Mouse (Mus musculus) frontal cortex, postnatal 14 days (tissue): Measurements from ENCODE around the gene Tek.

Source experiments
- DNase-seq, 2 experiments: peaks; one replicate each; pipeline ENCODE4 v3.0.0; 2022; ENCODE audit warnings: low spot score in 2 of 2

The Tek gene

DNA sequence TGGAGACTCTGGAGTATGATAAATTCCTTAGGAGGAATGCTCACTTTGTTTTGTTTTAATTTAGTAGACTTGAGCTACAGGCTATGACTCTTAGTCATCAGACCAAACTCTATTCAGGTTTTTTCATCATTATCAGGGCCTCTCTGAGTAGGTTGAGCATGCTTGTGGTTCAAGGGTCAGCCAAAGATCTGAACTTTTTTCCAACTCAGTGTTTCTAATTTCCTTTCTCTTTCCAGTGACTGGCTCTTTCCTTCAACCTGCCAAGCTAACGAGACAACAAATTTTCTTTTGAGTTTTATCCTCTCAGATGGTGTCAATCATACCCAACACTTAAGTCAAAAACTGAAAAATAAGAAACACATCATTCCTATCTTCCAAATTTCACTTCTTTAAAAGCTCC lies 71.5 kb downstream of the Tek start:
- DNase-seq: no peak

DNA sequence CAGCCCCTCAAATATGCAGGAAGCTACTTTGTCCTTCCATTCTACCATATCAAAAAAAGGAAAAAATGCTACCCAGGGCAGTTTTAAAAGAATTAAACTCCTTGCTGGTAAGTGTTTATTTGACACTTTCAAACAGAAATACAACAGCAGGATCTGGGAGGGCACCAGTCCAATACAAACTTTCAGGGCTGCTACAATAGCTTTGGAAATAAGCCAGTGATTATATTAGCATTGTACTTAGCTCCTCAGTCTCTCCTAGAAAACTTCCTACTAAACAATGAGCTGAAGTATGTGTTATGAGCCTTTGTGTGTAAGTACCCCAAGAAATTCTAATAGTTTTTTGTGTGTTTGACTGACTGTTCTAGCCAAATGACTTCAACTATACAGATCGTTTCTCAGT lies 87.8 kb downstream of the Tek start:
- no peak for DNase-seq

GRCm38 (mm10) chr4:94827429-94827828 lies 88.3 kb downstream of the Tek start:
- DNase-seq: no peak

GRCm38 (mm10) chr4:94829924-94830386 lies 90.9 kb downstream of the Tek start:
- no peak for DNase-seq

DNA sequence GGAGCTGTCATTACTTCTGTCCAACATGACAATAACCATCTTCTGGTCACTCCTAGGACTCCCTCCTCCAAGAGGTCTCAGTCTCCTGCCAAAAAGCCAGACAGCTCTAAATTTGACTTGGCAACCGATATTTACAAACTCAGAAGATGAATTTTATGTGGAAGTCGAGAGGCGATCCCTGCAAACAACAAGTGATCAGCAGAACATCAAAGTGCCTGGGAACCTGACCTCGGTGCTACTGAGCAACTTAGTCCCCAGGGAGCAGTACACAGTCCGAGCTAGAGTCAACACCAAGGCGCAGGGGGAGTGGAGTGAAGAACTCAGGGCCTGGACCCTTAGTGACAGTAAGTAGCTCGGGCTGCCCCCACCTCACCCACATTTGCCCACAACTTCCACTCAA lies 98.0 kb downstream of the Tek start:
- DNase-seq: no peak

DNA sequence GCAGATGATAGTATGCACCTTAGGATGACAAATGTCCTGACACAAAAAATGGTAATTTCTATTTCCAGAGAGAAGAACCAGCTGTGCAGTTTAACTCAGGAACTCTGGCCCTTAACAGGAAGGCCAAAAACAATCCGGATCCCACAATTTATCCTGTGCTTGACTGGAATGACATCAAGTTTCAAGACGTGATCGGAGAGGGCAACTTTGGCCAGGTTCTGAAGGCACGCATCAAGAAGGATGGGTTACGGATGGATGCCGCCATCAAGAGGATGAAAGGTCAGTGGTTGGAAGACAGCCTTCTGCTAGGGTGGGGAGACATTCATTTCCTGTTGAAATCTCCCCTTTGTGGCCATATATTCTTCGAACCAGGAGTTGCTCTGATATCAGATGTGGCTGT lies 114.2 kb downstream of the Tek start:
- DNase-seq: no peak

- no peak for DNase-seq
Measured at GRCm38 (mm10) chr4:94854270-94854669, 115.2 kb downstream of the Tek start.

DNA sequence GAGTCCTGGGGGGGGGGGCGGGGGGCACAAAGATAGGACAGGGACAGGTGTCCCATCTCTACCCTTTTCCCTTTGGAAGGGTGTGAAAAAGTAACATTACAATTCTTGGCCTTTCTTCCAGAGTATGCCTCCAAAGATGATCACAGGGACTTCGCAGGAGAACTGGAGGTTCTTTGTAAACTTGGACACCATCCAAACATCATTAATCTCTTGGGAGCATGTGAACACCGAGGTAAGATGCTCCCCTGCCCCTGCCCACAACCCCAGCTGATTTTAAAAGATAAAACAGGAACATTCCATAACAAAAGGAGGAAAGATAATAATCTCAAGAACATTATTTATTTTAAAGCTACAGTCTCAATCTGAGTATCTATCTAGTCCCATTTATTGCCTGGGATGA lies 116.1 kb downstream of the Tek start:
- no peak for DNase-seq

DNA sequence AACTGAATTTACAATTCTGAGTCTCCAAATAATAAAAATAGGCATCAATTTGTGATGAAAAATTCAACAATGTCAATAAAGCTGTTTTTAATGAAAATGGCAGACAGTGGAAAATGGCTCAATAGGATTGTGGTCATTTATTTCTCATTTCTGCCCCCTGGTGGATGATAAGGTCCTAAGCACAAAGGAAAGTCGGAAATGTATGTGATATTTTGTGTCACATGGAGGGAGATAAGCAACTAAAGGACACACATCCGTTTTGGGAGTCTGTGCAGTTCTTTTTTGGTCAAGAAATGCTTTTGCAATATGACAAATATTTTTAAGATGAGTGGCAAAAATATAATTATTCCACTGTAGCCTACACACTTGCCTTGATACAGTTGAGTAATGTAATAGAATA lies 161.7 kb downstream of the Tek start:
- DNase-seq: no peak

DNA sequence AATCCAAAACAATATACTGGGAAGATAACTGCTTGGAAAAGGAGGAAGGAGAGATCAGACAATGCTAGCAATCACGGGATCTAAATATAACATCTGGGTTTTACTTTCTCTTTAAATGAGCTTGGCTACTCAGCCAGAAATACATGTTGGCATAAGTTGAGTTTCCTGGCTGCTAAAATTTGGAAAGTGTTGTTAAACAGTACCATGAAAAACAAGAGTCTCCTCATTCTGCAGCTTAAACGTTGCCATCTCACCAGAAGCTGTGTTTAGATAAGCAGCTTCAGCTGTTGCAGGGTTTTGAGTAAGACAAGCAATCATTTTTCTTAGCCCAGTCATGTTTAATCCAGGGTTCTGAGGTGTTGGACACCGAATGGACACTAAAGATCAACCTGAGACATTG lies 162.7 kb downstream of the Tek start:
- no peak for DNase-seq
